Mouse (Mus musculus) left cerebral cortex, postnatal 36 days (tissue): Measurements from ENCODE around the gene Gm2026. TPM values are rescaled to one million over a fixed set of nuclear protein-coding genes. Genes with fewer than 3 reads are reported as not detected.
"Not testable (repeated sequence)": the region's sequence is repeated elsewhere in the genome, so short reads cannot be mapped to it uniquely, and the experiment has no call there.

Source experiments
- DNase-seq, 2 experiments: peaks; one replicate each; pipeline ENCODE4 v3.0.0; 2021 to 2022; ENCODE audit warnings: low spot score in 2 of 2, mixed read lengths in 1 of 2
- intact Hi-C: fragments of 180-260 bp; cut with DNase I; formaldehyde crosslinking; loops from one replicate; pipeline ENCODE4 v1.15.1; 2025
- total RNA-seq, 2 experiments: library from RNA; stranded (reverse); gene quantifications; 2 replicates each; pipeline ENCODE4 v1.2.3; 2021

Gm2026 gene
- 10 to 100 TPM; 43.1 to 49.9 TPM for total RNA-seq

DNA sequence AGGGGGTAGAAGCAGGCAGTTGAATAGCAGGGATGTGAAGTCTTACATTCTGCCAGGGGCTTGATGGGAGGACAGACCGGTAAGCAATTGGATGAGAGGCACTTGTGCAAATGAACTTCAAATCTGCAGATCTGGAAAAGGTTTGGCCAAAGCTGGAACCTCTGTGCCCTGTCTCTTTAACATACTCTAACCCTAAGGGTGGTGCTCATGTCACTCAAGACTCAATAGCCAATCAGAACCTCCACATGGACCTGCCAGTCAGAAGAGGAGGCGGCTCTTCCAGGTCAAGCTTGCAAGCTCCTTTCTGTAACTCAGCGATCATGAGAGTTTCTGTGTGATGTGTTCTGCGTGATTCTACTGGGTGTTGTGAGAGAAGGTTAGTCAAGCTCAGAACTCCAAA, at the start of gene Gm2026:
TSS of gene Gm2026 (plus strand) at position 301 of the 400 bp plus-strand sequence.
- DNase-seq, intact Hi-C loops: not testable (repeated sequence)

GRCm38 (mm10) chr2:175931000-175931399, 34.1 kb upstream of the Gm2026 start, which contains the start of gene Zfp966:
Gene Zfp966, minus strand, starts transcription at chr2:175931100.
- intact Hi-C loops, DNase-seq: not testable (repeated sequence)

Other genes starting within 250 kb of the Gm2026 start
- not detected for gene Gm2007, start 223.8 kb upstream of the Gm2026 start, total RNA-seq
- 10 to 100 TPM; 11.5 to 12.4 TPM for gene Gm14288, start 164.2 kb upstream of the Gm2026 start, total RNA-seq
- gene Gm6710, start 96.1 kb upstream of the Gm2026 start, total RNA-seq, result 10 to 100 TPM; 48.4 to 54.8 TPM
- gene Zfp966, start 34.2 kb upstream of the Gm2026 start, total RNA-seq, result 1 to 10 TPM; 4.5 to 6.7 TPM
- 1 to 10 TPM; 5.0 to 5.9 TPM for gene Gm2004, start 184.5 kb downstream of the Gm2026 start, total RNA-seq